Mouse (Mus musculus): ENCODE data around the gene Zfp39.

DNA sequence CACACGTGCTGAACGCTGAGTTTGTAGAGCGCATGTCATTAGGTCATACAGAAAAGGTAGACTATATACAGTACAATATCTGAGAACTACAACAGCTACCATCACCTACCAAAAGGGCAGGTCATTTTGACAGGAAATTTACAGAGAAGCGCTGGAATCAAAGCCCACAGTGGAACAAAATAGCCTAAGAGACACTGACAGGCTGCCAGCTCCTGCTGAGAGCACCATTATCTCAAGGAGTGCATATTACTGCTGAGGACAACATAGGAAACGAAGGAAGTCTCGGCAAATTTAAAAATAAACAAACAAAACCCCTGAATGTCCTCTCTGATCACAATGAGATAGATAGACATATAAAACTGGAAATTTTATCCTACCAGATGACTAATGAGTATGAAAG is 6.5 kb downstream of the Zfp39 start:
- TF ChIP-seq GATA1 (IDR thresholded peaks at IDR 0.05; ENCODE audit: low read length): no peak
- no peak for TF ChIP-seq TAL1 (IDR thresholded peaks at IDR 0.05; ENCODE audit: low read length)

All from erythroblast, embryonic 14.5 days (primary cell).